Mouse (Mus musculus) left cerebral cortex, adult 9 months (tissue): ENCODE measurements at regions not wholly inside any gene's neighbourhood (a gene's known extent, or its start where the extent isn't known, plus 50 kb on each side); places are given as distances from the start of the nearest gene placed in this dataset.

Experiments
- DNase-seq, 2 experiments: peaks; one replicate each; pipeline ENCODE4 v3.0.0; 2022; ENCODE audit warnings: low spot score in 2 of 2

DNA sequence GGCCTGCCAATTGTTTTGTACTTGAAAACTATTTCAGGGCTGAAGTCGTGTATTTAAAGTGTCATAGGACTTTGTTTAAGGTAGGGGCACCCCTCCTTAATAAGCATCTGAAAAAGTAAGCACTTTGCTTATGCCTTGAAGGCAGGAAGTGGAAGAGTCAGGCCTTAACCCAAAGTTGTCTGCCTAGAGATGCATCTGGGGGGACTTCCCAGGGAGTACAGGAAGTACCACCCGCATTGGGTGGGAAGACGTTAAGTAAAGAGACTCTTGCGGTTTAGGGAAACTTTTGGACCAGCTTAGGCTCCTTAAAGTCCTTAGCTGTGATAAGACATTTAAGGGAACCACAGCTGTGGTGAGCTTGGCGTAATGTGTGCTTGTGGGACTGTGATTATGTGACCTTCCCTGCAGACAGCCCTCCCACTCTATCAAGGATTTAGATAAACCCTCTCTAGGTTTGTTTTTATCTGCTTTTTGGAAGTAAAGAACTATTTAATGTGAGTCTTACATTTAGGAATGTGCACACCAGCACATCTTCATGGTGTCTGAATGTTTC, 150.9 kb upstream of the Trib2 start:
- DNase-seq: no peak

DNA sequence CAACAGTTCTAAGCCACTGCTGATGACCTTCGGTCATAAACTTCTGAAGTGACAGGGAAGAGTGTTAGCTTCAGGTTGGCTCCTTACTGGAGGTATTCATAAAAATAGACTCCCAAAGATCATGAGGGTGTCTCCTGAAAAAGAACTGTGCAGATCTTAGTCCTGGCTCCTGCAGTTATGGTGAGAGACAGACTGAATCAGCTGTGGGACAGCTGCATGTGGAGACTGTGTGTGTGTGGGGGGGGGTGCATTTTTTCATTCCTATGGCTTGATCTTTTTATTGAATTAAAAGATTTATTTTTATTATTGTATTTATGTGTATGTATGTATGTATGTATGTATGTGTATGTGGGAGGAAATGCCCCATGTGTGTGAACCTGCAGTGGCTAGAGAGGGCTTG, 149.9 kb upstream of the Trib2 start:
- no peak for DNase-seq

GRCm38 (mm10) chr12:15965921-15966320, 149.2 kb upstream of the Trib2 start:
- no peak for DNase-seq

GRCm38 (mm10) chr12:15964073-15964472, 147.4 kb upstream of the Trib2 start:
- DNase-seq: no peak

DNA sequence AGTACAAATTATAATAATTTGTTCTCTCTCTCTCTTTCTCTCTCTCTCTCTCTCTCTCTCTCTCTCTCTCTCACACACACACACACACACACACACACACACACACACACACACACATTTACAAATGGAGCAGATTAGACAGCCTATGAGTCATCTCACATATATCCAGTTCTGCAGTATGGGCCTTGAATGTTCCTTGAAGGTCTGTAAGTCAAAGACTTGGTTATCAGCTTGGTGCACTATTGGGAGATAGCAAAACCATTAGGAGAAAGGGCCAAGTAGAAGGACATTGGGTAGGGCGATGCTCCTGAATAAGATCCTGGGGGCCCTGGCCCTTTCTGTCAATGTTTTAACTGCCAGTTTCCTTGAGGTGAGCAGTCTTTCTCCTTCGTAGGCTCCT, 145.1 kb upstream of the Trib2 start:
- DNase-seq: no peak

GRCm38 (mm10) chr12:15937443-15938237, 120.9 kb upstream of the Trib2 start:
- DNase-seq: no peak

DNA sequence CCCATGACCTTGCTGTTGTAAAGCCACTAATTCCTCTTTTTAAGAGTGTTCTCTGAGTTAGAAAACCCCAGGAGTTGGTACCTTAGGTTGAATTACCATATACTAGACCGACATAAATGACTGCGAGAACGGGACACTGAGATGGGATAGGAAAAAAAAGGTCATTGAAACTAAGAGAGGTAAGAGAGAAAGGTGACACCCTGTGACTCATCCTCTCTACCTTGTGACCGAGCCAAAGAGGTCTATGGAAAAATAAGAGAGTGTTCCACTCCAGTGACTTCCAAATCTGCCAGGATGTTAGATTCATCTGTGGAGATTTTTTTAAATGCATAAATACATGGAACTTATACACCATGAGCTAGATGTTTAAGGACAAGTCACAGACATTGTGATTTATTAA, 115.3 kb upstream of the Trib2 start:
- no peak for DNase-seq

DNA sequence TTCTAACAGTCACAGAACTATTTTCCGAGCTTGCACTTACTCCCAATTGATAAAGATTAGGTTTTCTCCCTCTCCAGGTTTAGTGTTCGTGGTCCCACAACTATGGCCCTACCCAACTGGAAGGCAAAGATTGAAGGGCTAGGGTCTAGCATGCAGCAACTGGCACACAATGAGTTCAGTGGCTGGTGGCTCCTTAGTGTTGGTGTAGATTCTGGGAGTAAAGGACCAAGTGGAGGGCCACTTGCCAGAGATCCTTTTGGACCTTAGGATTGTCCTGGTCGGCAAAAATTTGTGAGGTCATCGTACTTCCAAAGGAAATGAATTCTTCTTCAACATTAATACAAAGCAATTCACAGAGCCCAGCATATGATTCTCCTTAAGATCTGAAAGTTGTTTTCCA, 114.8 kb upstream of the Trib2 start:
- DNase-seq: no peak

- no peak for DNase-seq
Measured at GRCm38 (mm10) chr12:15930155-15930554, 113.4 kb upstream of the Trib2 start.

- no peak for DNase-seq
Measured at GRCm38 (mm10) chr12:15929541-15929940, 112.8 kb upstream of the Trib2 start.

GRCm38 (mm10) chr12:15918291-15918690, 101.6 kb upstream of the Trib2 start:
- no peak for DNase-seq

- no peak for DNase-seq
Measured at GRCm38 (mm10) chr12:15912959-15913358, 96.2 kb upstream of the Trib2 start.

GRCm38 (mm10) chr12:15912491-15912890, 95.8 kb upstream of the Trib2 start:
- DNase-seq: no peak

DNA sequence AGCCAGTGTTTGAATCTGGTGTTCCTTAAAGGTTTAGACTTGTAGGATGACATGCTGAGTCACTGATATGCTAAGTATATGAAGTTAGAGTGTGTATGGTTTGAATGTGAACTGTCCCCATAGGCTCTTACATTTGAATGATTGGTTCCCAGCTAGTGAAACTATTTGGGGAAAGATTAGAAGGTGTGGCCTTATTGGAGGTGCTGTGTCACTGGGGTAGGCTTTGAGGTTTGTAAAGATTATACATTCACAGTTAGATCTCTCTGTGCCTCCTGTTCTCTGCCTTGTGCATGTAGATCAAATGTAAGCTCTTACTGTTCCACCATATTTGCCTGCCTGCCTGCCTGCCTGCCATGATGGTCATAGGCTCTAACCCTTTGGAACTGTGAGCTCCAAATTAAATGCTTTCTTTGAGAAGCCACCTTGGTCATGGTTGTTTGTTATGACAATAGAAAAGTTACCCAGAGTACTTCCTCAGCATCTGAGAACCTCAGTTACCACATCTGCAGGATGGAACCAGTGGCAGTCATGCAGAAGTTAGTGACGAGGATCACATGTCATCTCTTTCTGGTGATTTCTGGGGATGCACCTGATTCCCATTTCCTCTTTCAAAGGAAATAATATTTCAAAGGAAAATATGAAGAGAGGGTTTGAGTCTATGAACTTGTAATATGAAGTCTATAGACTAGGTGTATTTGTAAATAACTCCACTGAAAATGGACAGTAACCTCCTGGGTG, 94.7 kb upstream of the Trib2 start:
- DNase-seq: no peak

- DNase-seq: peak in 1 of 2 experiments; percentile 20
Measured at GRCm38 (mm10) chr12:15897539-15897938, 80.8 kb upstream of the Trib2 start.

GRCm38 (mm10) chr12:15896511-15896910, 79.8 kb upstream of the Trib2 start:
- peak; percentile 38 to 63 for DNase-seq

- no peak for DNase-seq
Measured at GRCm38 (mm10) chr12:15895215-15895614, 78.5 kb upstream of the Trib2 start.

- DNase-seq: no peak
Measured at GRCm38 (mm10) chr12:15890591-15890990, 73.9 kb upstream of the Trib2 start.

GRCm38 (mm10) chr12:15879907-15880430, 63.2 kb upstream of the Trib2 start:
- DNase-seq: no peak
